Mouse (Mus musculus) Patski (cell line): ENCODE measurements around the gene Vcl. TPM values are rescaled to one million over a fixed set of nuclear protein-coding genes. Genes with fewer than 3 reads are reported as not detected.

ENCODE experiments used
- ATAC-seq: fragments of 100-300 bp; one replicate; pipeline ENCODE4 v1.8.0; 2021
- CTCF ChIA-PET: fragments of 350-600 bp; sonication (Branson Sonifier 250); formaldehyde crosslinking; loops from one replicate; lab custom pipeline; 2022; ENCODE audit warnings: inconsistent platforms; lab: Charles Lee
- POLR2A ChIA-PET: fragments of 350-600 bp; sonication (Branson Sonifier 250); formaldehyde crosslinking; loops from one replicate; lab custom pipeline; 2022; ENCODE audit warnings: antibody characterized with exemption, inconsistent platforms; lab: Charles Lee
- DNase-seq: peaks from one replicate; pipeline ENCODE4 v3.0.0-alpha.2; 2011; ENCODE audit warnings: low read depth, low spot score
- H3K27me3 ChIP-seq: fragments of 371-371 bp; one replicate; pipeline ENCODE4 v1.5.1; 2021
- CTCF ChIP-seq: fragments of 100-300 bp; IDR thresholded peaks from one replicate; pipeline ENCODE4 v1.5.1; 2021
- in situ Hi-C: fragments of 300-500 bp; cut with MboI; formaldehyde crosslinking; loops from 3 replicates; pipeline ENCODE4 v1.11.1; 2018; ENCODE audit warnings: low pct_unique_long_range_greater_than_20kb, mixed read lengths
- polyA plus RNA-seq: library from polyadenylated mRNA; unstranded; gene quantifications from one replicate; pipeline ENCODE4 v1.2.3, GENCODE M21; 2021

The Vcl gene
- polyA plus RNA-seq, 1 experiment from 2014 or later = 255 TPM

- no peak for TF ChIP-seq CTCF
- no peak for ATAC-seq
- ChIA-PET CTCF (interaction anchor here (1.0 to 2.2 kb wide), 4 partner anchors 8 to 191 kb away, joined by 3 to 9 read pairs (median 4); no protein-coding TSS in a partner anchor), POLR2A (interaction anchor here (0.7 to 0.8 kb wide), 2 partner anchors 61 to 66 kb away, joined by 3 to 9 read pairs; no protein-coding TSS in a partner anchor)
- no peaks in the 10 kb centered on the region for H3K27me3 ChIP-seq
- in situ Hi-C loops = loop anchor here (5.0 kb wide), 2 partner anchors 107 to 192 kb away; no protein-coding TSS in a partner anchor
- DNase-seq = no peak
These were observed 65.3 kb downstream of the Vcl start for GRCm38 (mm10) chr14:20994475-20994874.

GRCm38 (mm10) chr14:20995497-20995896 lies 66.3 kb downstream of the Vcl start:
- in situ Hi-C loops = no loop called here
- ChIA-PET POLR2A (no interaction called here), CTCF (interaction anchor here (1.4 kb wide), 1 partner anchor 44 kb away, joined by 3 read pairs; no protein-coding TSS in a partner anchor)
- ATAC-seq (no peak), DNase-seq (no peak)
- no peak for TF ChIP-seq CTCF
- no peaks in the 10 kb centered on the region for H3K27me3 ChIP-seq

- no peak for TF ChIP-seq CTCF
- DNase-seq (no peak), ATAC-seq (no peak)
- CTCF ChIA-PET = no interaction called here
- no peaks in the 10 kb centered on the region for H3K27me3 ChIP-seq
- POLR2A ChIA-PET = no interaction called here
- in situ Hi-C loops = no loop called here
These were observed 67.2 kb downstream of the Vcl start for GRCm38 (mm10) chr14:20996361-20996760.

GRCm38 (mm10) chr14:20997548-20997947 lies 68.3 kb downstream of the Vcl start:
- POLR2A ChIA-PET = interaction anchor here (1.5 kb wide), 1 partner anchor 67 kb away, joined by 3 read pairs; no protein-coding TSS in a partner anchor
- no peaks in the 10 kb centered on the region for H3K27me3 ChIP-seq
- in situ Hi-C loops = no loop called here
- CTCF ChIA-PET = interaction anchor here (1.1 to 1.8 kb wide), 2 partner anchors 12 to 101 kb away, joined by 3 to 6 read pairs; no protein-coding TSS in a partner anchor
- no peak for ATAC-seq
- no peak for DNase-seq
- no peak for TF ChIP-seq CTCF

- TF ChIP-seq CTCF = no peak
- H3K27me3 ChIP-seq = no peaks in the 10 kb centered on the region
- ChIA-PET CTCF (interaction anchor here (1.2 to 1.6 kb wide), 4 partner anchors 8 to 126 kb away, joined by 3 to 6 read pairs (median 4); no protein-coding TSS in a partner anchor), POLR2A (interaction anchor here (1.2 kb wide), 1 partner anchor 128 kb away, joined by 3 read pairs; no protein-coding TSS in a partner anchor)
- ATAC-seq (no peak), DNase-seq (no peak)
- in situ Hi-C loops = no loop called here
These were observed 70.4 kb downstream of the Vcl start for GRCm38 (mm10) chr14:20999617-21000016.

GRCm38 (mm10) chr14:21013800-21014334 lies 84.7 kb downstream of the Vcl start:
- TF ChIP-seq CTCF = no peak
- DNase-seq (no peak), ATAC-seq (no peak)
- ChIA-PET CTCF (interaction anchor here (1.1 kb wide), 1 partner anchor 36 kb away, joined by 5 read pairs; no protein-coding TSS in a partner anchor), POLR2A (interaction anchor here (0.6 kb wide), 2 partner anchors 80 to 791 kb away, joined by 3 to 5 read pairs; no protein-coding TSS in a partner anchor)
- H3K27me3 ChIP-seq = no peaks in the 10 kb centered on the region
- in situ Hi-C loops = no loop called here

GRCm38 (mm10) chr14:21017871-21018270 lies 88.7 kb downstream of the Vcl start:
- in situ Hi-C loops = no loop called here
- POLR2A ChIA-PET = no interaction called here
- no peak for TF ChIP-seq CTCF
- ATAC-seq (no peak), DNase-seq (no peak)
- H3K27me3 ChIP-seq = no peaks in the 10 kb centered on the region
- CTCF ChIA-PET = interaction anchor here (2.7 kb wide), 1 partner anchor 214 kb away, joined by 11 read pairs; no protein-coding TSS in a partner anchor

GRCm38 (mm10) chr14:21018977-21019376 lies 89.8 kb downstream of the Vcl start:
- peak; percentile 67 for TF ChIP-seq CTCF
- ATAC-seq (no peak), DNase-seq (no peak)
- CTCF ChIA-PET = interaction anchor here (0.6 to 2.7 kb wide), 4 partner anchors 9 to 215 kb away, joined by 3 to 11 read pairs (median 4); no protein-coding TSS in a partner anchor
- POLR2A ChIA-PET = interaction anchor here (0.6 kb wide), 1 partner anchor 15 kb away, joined by 3 read pairs; no protein-coding TSS in a partner anchor
- in situ Hi-C loops = no loop called here
- no peaks in the 10 kb centered on the region for H3K27me3 ChIP-seq

- ChIA-PET POLR2A (interaction anchor here (0.6 to 1.0 kb wide), 3 partner anchors 9 to 29 kb away, joined by 3 to 6 read pairs (median 4); no protein-coding TSS in a partner anchor), CTCF (no interaction called here)
- TF ChIP-seq CTCF = no peak
- no peaks in the 10 kb centered on the region for H3K27me3 ChIP-seq
- DNase-seq (no peak), ATAC-seq (no peak)
- in situ Hi-C loops = no loop called here
These were observed 91.2 kb downstream of the Vcl start for GRCm38 (mm10) chr14:21020435-21020834.

GRCm38 (mm10) chr14:21027542-21027941 lies 98.3 kb downstream of the Vcl start:
- H3K27me3 ChIP-seq = no peaks in the 10 kb centered on the region
- in situ Hi-C loops = no loop called here
- ChIA-PET POLR2A (interaction anchor here (0.6 kb wide), 2 partner anchors 191 to 1042 kb away, joined by 3 to 7 read pairs; partner anchors contain the start of gene Plau), CTCF (interaction anchor here (0.6 to 2.0 kb wide), 3 partner anchors 11 to 31 kb away, joined by 3 to 6 read pairs (median 3); no protein-coding TSS in a partner anchor)
- DNase-seq (no peak), ATAC-seq (no peak)
- TF ChIP-seq CTCF = no peak
